Mouse (Mus musculus): Measurements from ENCODE around the gene Gng12. TPM values are rescaled to one million over a fixed set of nuclear protein-coding genes. Genes with fewer than 3 reads are reported as not detected.
"Not testable (repeated sequence)": the region's sequence is repeated elsewhere in the genome, so short reads cannot be mapped to it uniquely, and the experiment has no call there.

Gng12 gene
- total and polyA plus RNA-seq, 2 experiments from 2014 or later: 20.1 to 41.0 TPM

DNA sequence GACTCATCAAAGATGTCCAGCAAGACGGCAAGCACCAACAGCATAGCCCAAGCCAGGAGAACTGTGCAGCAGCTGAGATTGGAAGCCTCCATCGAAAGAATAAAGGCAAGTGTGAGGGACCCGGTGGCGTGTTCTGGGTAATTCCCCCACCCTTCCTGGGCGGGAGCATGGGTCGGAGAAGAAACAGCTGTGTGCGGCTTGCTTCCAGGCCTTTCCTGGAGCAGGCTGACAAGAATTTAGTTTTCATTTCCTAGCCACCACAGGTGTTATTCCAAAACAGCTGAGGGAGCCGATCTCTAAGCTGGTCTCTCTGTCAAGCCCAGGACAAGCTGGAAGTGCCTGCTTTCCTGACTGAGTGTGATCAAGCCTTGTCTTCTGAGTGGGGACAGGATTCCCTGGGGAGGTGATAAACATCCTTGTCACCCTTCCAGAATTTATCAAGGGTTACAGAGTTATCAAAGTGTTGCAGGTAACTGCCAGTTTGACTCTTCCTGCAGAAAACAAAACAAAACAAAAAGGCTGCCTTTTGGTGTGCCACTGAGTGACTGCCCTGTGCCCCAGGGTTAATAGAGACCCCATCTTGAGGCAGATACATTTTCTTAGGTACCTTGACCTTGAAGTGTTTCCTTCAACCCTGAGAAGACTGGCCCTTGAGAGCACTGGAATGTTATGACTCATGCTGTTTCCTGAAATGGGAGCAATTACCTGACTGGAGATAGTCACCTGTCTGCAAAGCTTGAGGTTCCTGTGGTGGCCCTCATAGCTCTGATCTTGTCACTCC, 119.7 kb downstream of the Gng12 start:
- Histone ChIP-seq H3K4me2 (ENCODE audit: low read depth, low read length) (no peak overlapping the region), H3K27ac (ENCODE audit: low read depth) (no peak overlapping the region), H3K4me1 (ENCODE audit: control insufficient read depth, insufficient read depth) (peaks cover 5% of the 10 kb centered on the region; the same call in 1 of the 2 replicates), H3K4me3 (ENCODE audit: low read depth, low read length) (no peak overlapping the region), H3K9me3 (replicated peaks; ENCODE audit: control insufficient read depth, low read length) (no peaks in the 10 kb centered on the region), H3K27me3 (ENCODE audit: control insufficient read depth, insufficient read depth, low read length) (no peaks in the 10 kb centered on the region), H3K9ac (replicated peaks; ENCODE audit: low read depth, low read length) (no peak overlapping the region; the same call in 1 of the 2 replicates), H3K36me3 (replicated peaks; ENCODE audit: control insufficient read depth, insufficient read depth, low read length) (no peaks in the 10 kb centered on the region; the same call in 1 of the 2 replicates)
- ATAC-seq (ENCODE audit: insufficient read depth, low read depth) (no peak), DNase-seq (ENCODE audit: low spot score) (no peak)
- WGBS: 49% methylated on average over 8 of the region's 8 CpGs
- TF ChIP-seq EP300 (IDR thresholded peaks at IDR 0.05; ENCODE audit: low read depth) (no peak), CTCF (IDR thresholded peaks at IDR 0.05; ENCODE audit: low read depth) (no peak)

DNA sequence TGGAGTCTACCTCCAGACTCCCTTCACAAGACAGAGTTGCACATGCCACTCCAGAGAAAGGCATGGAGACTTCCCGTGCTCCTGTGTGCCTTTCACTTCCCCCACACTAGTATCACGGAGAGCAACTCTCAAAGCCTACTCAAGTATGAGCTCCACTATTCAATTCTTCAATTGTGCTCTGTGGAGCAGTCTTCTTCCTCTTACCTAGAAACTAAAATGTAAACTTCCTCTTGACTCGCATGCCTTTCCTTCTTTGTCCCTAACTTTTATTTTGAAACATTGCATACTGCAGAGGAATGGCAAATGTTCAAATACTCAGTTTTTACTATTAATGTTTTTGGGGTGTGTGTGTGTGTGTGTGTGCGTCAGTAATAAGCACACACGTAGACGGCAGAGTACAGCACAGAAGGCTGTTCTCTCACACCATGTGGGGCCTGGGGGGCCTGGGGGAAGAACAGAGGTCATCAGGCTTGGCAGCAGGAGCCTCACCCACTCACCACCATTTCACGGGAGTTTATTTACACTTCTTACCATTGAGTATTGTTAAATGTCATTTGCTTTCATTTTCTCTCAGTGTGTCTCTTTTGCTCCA, 120.4 kb downstream of the Gng12 start:
- WGBS: 59% methylated on average over 7 of the region's 7 CpGs

DNA sequence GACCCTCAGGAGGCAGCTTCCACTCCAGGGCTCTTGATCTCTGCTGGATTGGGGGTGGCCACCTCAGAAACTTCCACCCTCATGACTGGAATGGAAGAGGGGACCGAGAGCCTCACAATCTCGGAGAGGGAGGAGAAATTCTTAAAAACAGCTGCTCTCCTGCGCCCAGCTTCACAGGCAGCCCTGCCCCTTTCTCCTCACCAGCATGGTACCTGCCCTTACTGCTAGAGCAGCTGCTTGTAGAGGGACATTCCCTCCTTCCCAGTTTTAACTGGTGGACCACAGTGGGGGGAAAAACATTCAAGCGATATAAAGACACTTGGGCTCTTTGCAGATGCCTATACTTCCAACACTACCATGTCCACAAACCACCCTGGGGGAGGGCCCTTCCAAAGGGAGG, 122.2 kb downstream of the Gng12 start:
- Histone ChIP-seq H3K27me3 (ENCODE audit: control insufficient read depth, insufficient read depth, low read length) (no peaks in the 10 kb centered on the region), H3K9ac (replicated peaks; ENCODE audit: low read depth, low read length) (no peak overlapping the region), H3K4me3 (ENCODE audit: low read depth, low read length) (no peak overlapping the region), H3K9me3 (replicated peaks; ENCODE audit: control insufficient read depth, low read length) (no peaks in the 10 kb centered on the region), H3K27ac (ENCODE audit: low read depth) (no peak overlapping the region), H3K36me3 (replicated peaks; ENCODE audit: control insufficient read depth, insufficient read depth, low read length) (no peaks in the 10 kb centered on the region; the same call in 1 of the 2 replicates), H3K4me2 (ENCODE audit: low read depth, low read length) (no peak overlapping the region), H3K4me1 (ENCODE audit: control insufficient read depth, insufficient read depth) (peaks cover 5% of the 10 kb centered on the region; the same call in 1 of the 2 replicates)
- no peak for ATAC-seq (ENCODE audit: insufficient read depth, low read depth)
- no peak for TF ChIP-seq EP300 (IDR thresholded peaks at IDR 0.05; ENCODE audit: low read depth)
- TF ChIP-seq CTCF (IDR thresholded peaks at IDR 0.05; ENCODE audit: low read depth): no peak
- WGBS: 79% methylated on average over 4 of the region's 4 CpGs
- DNase-seq (ENCODE audit: low spot score): no peak

More for the DNA sequence above, 120.4 kb downstream of the Gng12 start:
- Histone ChIP-seq H3K27me3 (ENCODE audit: control insufficient read depth, insufficient read depth, low read length) (no peaks in the 10 kb centered on the region), H3K9me3 (replicated peaks; ENCODE audit: control insufficient read depth, low read length) (no peaks in the 10 kb centered on the region), H3K27ac (ENCODE audit: low read depth) (no peak overlapping the region), H3K36me3 (replicated peaks; ENCODE audit: control insufficient read depth, insufficient read depth, low read length) (no peaks in the 10 kb centered on the region; the same call in 1 of the 2 replicates), H3K4me2 (ENCODE audit: low read depth, low read length) (no peak overlapping the region), H3K4me1 (ENCODE audit: control insufficient read depth, insufficient read depth) (peaks cover 5% of the 10 kb centered on the region; the same call in 1 of the 2 replicates), H3K9ac (replicated peaks; ENCODE audit: low read depth, low read length) (no peak overlapping the region; the same call in 1 of the 2 replicates), H3K4me3 (ENCODE audit: low read depth, low read length) (no peak overlapping the region)
- DNase-seq (ENCODE audit: low spot score) (no peak), ATAC-seq (ENCODE audit: insufficient read depth, low read depth) (no peak)
- TF ChIP-seq CTCF (IDR thresholded peaks at IDR 0.05; ENCODE audit: low read depth) (no peak), EP300 (IDR thresholded peaks at IDR 0.05; ENCODE audit: low read depth) (no peak)

DNA sequence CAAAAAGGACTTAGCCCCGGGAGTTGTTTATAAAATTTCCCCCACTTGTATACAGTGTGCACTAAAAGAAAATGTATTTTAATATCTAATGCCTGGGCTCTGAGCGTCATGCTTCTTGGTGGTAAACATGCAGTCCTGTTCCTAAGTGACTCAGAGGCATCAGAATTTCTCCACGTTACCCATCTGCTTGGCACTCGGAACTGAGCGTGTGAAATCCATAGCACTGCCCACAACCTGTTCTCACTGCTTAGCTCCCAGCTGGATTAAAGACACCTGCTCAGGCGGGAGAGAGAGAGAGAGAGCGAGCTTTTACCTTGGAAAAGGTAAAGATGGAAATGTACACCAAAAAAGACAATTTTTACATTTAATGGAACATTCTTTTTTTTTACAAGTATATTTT, 122.8 kb downstream of the Gng12 start:
- not testable (repeated sequence) for H3K4me1 ChIP-seq (ENCODE audit: control insufficient read depth, insufficient read depth); DNase-seq (ENCODE audit: low spot score); H3K36me3 ChIP-seq (replicated peaks; ENCODE audit: control insufficient read depth, insufficient read depth, low read length); H3K4me3 ChIP-seq (ENCODE audit: low read depth, low read length); H3K9me3 ChIP-seq (replicated peaks; ENCODE audit: control insufficient read depth, low read length); H3K4me2 ChIP-seq (ENCODE audit: low read depth, low read length); H3K27ac ChIP-seq (ENCODE audit: low read depth); H3K9ac ChIP-seq (replicated peaks; ENCODE audit: low read depth, low read length); ATAC-seq (ENCODE audit: insufficient read depth, low read depth); H3K27me3 ChIP-seq (ENCODE audit: control insufficient read depth, insufficient read depth, low read length)
- WGBS: 82% methylated on average over 7 of the region's 7 CpGs

DNA sequence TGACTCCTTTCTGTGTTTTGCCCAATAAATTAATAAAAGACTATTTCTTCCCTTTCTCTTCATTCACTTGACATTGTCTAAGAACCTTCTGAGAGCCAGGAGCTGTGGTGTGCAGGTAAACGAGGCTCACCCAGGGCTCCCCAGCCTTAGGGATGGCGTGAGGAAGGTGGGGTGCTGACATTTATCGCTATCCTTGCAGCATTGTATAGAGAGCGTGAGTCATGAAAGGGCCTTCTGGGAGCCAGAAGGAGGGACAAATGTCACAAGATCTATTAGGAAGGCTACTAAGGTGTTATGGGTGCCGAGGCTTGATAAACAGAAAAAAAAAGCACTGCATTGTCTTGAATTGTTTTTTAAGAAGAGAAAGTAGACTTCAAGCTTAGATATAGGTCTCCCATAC, 125.1 kb downstream of the Gng12 start:
- H3K36me3 ChIP-seq (replicated peaks; ENCODE audit: control insufficient read depth, insufficient read depth, low read length): no peaks in the 10 kb centered on the region; the same call in 1 of the 2 replicates
- no peaks in the 10 kb centered on the region for H3K27me3 ChIP-seq (ENCODE audit: control insufficient read depth, insufficient read depth, low read length)
- TF ChIP-seq CTCF (IDR thresholded peaks at IDR 0.05; ENCODE audit: low read depth) (no peak), EP300 (IDR thresholded peaks at IDR 0.05; ENCODE audit: low read depth) (no peak)
- 82% methylated on average over 5 of the region's 5 CpGs for WGBS
- no peak overlapping the region for H3K9ac ChIP-seq (replicated peaks; ENCODE audit: low read depth, low read length)
- DNase-seq (ENCODE audit: low spot score) (no peak), ATAC-seq (ENCODE audit: insufficient read depth, low read depth) (no peak)
- H3K9me3 ChIP-seq (replicated peaks; ENCODE audit: control insufficient read depth, low read length): no peaks in the 10 kb centered on the region
- no peak overlapping the region for H3K4me2 ChIP-seq (ENCODE audit: low read depth, low read length)
- H3K4me3 ChIP-seq (ENCODE audit: low read depth, low read length): no peak overlapping the region
- H3K27ac ChIP-seq (ENCODE audit: low read depth): no peak overlapping the region
- no peaks in the 10 kb centered on the region for H3K4me1 ChIP-seq (ENCODE audit: control insufficient read depth, insufficient read depth)

Data from heart, postnatal 0 days (tissue).